Mouse (Mus musculus) liver, embryonic 14.5 days (tissue): ENCODE measurements around the gene Cryba4. TPM values are rescaled to one million over a fixed set of nuclear protein-coding genes. Genes with fewer than 3 reads are reported as not detected.

Experiments used
- ATAC-seq: fragments of 200-750 bp; cut with Nextera tagmentation; 2 replicates; pipeline ENCODE4 v1.8.0; 2017; ENCODE audit warnings: moderate number of reproducible peaks, mild to moderate bottlenecking, moderate library complexity; ENCODE audit not compliant: insufficient read depth
- DNase-seq, 3 experiments: peaks; one replicate each; pipeline ENCODE4 v3.0.0-alpha.2; 2012 to 2013; ENCODE audit warnings: low read depth in 3 of 3, low spot score in 3 of 3
- H3K27ac ChIP-seq: fragments of 300-500 bp; sonication (generic); 2 replicates; pipeline ENCODE4 v1.5.1; 2014; ENCODE audit warnings: moderate library complexity, mild to moderate bottlenecking, control low read depth, inconsistent platforms
- H3K27me3 ChIP-seq: fragments of 300-500 bp; sonication (generic); 2 replicates; pipeline ENCODE4 v1.6.1; 2014; ENCODE audit warnings: mild to moderate bottlenecking, low read length, moderate library complexity; ENCODE audit not compliant: control insufficient read depth, insufficient read depth
- H3K36me3 ChIP-seq: fragments of 300-500 bp; sonication (generic); replicated peaks from 2 replicates; pipeline ENCODE4 v1.6.1; 2014; ENCODE audit warnings: low read depth; ENCODE audit not compliant: control insufficient read depth, insufficient read depth
- H3K4me1 ChIP-seq, 2 experiments: fragments of 200-500 bp in 1 of 2; fragments of 300-500 bp in 1 of 2; sonication (generic) in 1 of 2; replicated peaks; 2 replicates each; pipeline ENCODE4 v1.6.1; 2012 to 2014; ENCODE audit warnings: antibody characterized with exemption in 1 of 2, inconsistent platforms in 1 of 2, low read length in 1 of 2; ENCODE audit not compliant: control insufficient read depth in 2 of 2, insufficient read depth in 2 of 2
- H3K4me2 ChIP-seq: fragments of 300-500 bp; sonication (generic); 2 replicates; pipeline ENCODE4 v1.6.1; 2014; ENCODE audit warnings: low read depth, mild to moderate bottlenecking, control low read depth, moderate library complexity
- H3K4me3 ChIP-seq, 2 experiments: fragments of 200-500 bp in 1 of 2; fragments of 300-500 bp in 1 of 2; sonication (generic) in 1 of 2; 2 replicates each; pipeline ENCODE4 v1.5.1; 2012 to 2014; ENCODE audit warnings: low read depth in 2 of 2, low read length in 2 of 2, mild to moderate bottlenecking in 2 of 2, control low read depth in 1 of 2, inconsistent platforms in 1 of 2, moderate library complexity in 1 of 2; ENCODE audit not compliant: insufficient read depth in 1 of 2
- H3K9ac ChIP-seq: fragments of 300-500 bp; sonication (generic); replicated peaks from 2 replicates; pipeline ENCODE4 v1.6.1; 2014; ENCODE audit warnings: mild to moderate bottlenecking, control low read depth, moderate library complexity
- H3K9me3 ChIP-seq: fragments of 300-500 bp; sonication (generic); 2 replicates; pipeline ENCODE4 v1.6.1; 2016; ENCODE audit warnings: low read length, mixed read lengths; ENCODE audit not compliant: control insufficient read depth
- CTCF ChIP-seq: IDR thresholded peaks from 2 replicates; pipeline ENCODE4 v1.5.1; 2016; ENCODE audit warnings: antibody characterized with exemption, low read depth, control low read depth
- EP300 ChIP-seq: IDR thresholded peaks from 2 replicates; pipeline ENCODE4 v1.6.1; 2016; ENCODE audit warnings: antibody characterized with exemption, low read depth
- WGBS: fragments of 180-500 bp; shearing (Covaris S2); extraction: QIAGEN DNeasy Blood & Tissue Kit; methylation state at CpG from one replicate; pipeline ENCODE4 v1.1.7; 2014; ENCODE audit not compliant: insufficient replicate concordance; 5-methylcytosine and 5-hydroxymethylcytosine counted together
- polyA plus RNA-seq, 2 experiments: library from polyadenylated mRNA; depleted of rRNA in 1 of 2; stranded (reverse) in 1 of 2; unstranded in 1 of 2; fragments of >200 nt; fragmentation: Nextera tagmentation in 1 of 2; extraction: Ambion mirVana in 1 of 2; gene quantifications; 2 replicates each; pipeline versions ENCODE4 v1.2.1 to v1.2.3; 2012 to 2014

Gene Cryba4
- polyA plus RNA-seq, 2 experiments, result 0.39 to 0.95 TPM

GRCm38 (mm10) chr5:112253169-112253568, 851 bp upstream of the Cryba4 start:
- H3K9ac ChIP-seq, result no peak overlapping the region
- ATAC-seq (peak; percentile 85), DNase-seq (peak in 2 of 3 experiments; percentile 47 to 55)
- TF ChIP-seq CTCF (no peak), EP300 (peak; percentile 50)
- H3K9me3 ChIP-seq, result no peaks in the 10 kb centered on the region
- H3K4me1 ChIP-seq, result peaks cover 9 to 20% of the 10 kb centered on the region in 2 experiments
- H3K36me3 ChIP-seq, result no peaks in the 10 kb centered on the region
- H3K27ac ChIP-seq, result peak overlapping the region; percentile 47; the same call in 1 of the 2 replicates
- peak overlapping the region; percentile 33 for H3K4me2 ChIP-seq
- WGBS, result 10% methylated on average over 8 of the region's 8 CpGs
- H3K27me3 ChIP-seq, result no peaks in the 10 kb centered on the region
- H3K4me3 ChIP-seq, result no peak overlapping the region

- no peaks in the 10 kb centered on the region for H3K9me3 ChIP-seq
- 81% methylated on average over 11 of the region's 11 CpGs for WGBS
- H3K36me3 ChIP-seq, result no peaks in the 10 kb centered on the region
- H3K4me2 ChIP-seq, result no peak overlapping the region
- H3K27me3 ChIP-seq, result no peaks in the 10 kb centered on the region
- TF ChIP-seq EP300, result no peak
- TF ChIP-seq CTCF, result no peak
- ATAC-seq (no peak), DNase-seq (no peak)
- H3K9ac ChIP-seq, result no peak overlapping the region
- no peak overlapping the region for H3K4me3 ChIP-seq
- H3K4me1 ChIP-seq, result peaks cover 11 to 28% of the 10 kb centered on the region in 2 experiments
- no peak overlapping the region for H3K27ac ChIP-seq
Measured at GRCm38 (mm10) chr5:112249106-112249505, 3.2 kb downstream of the Cryba4 start.

- TF ChIP-seq EP300 (no peak), CTCF (no peak)
- WGBS, result 61% methylated on average over 8 of the region's 8 CpGs
- DNase-seq, result no peak
Measured at GRCm38 (mm10) chr5:112247399-112247798, 4.9 kb downstream of the Cryba4 start.

GRCm38 (mm10) chr5:112244890-112245615, 7.3 kb downstream of the Cryba4 start:
- DNase-seq (no peak), ATAC-seq (no peak)
- Histone ChIP-seq H3K4me3 (no peak overlapping the region), H3K9ac (no peak overlapping the region), H3K27me3 (no peaks in the 10 kb centered on the region), H3K9me3 (peaks cover 3% of the 10 kb centered on the region), H3K4me1 (peaks cover 10 to 34% of the 10 kb centered on the region in 2 experiments), H3K27ac (no peak overlapping the region), H3K36me3 (no peaks in the 10 kb centered on the region), H3K4me2 (no peak overlapping the region)
- TF ChIP-seq CTCF (no peak), EP300 (no peak)
- 62% methylated on average over 8 of the region's 8 CpGs for WGBS

More at GRCm38 (mm10) chr5:112247399-112247798, 4.9 kb downstream of the Cryba4 start:
- Histone ChIP-seq H3K27me3 (no peaks in the 10 kb centered on the region), H3K27ac (no peak overlapping the region), H3K9me3 (peaks cover 3% of the 10 kb centered on the region), H3K4me1 (peaks cover 8 to 33% of the 10 kb centered on the region in 2 experiments), H3K4me3 (no peak overlapping the region), H3K9ac (no peak overlapping the region), H3K4me2 (no peak overlapping the region), H3K36me3 (no peaks in the 10 kb centered on the region)
- ATAC-seq, result no peak

GRCm38 (mm10) chr5:112244275-112244562, 8.1 kb downstream of the Cryba4 start:
- TF ChIP-seq EP300 (no peak), CTCF (no peak)
- no peak overlapping the region for H3K9ac ChIP-seq
- no peak overlapping the region for H3K4me3 ChIP-seq
- DNase-seq (no peak), ATAC-seq (peak; percentile 56; the same call in 1 of the 2 replicates)
- H3K27me3 ChIP-seq, result no peaks in the 10 kb centered on the region
- peaks cover 3% of the 10 kb centered on the region for H3K9me3 ChIP-seq
- peaks cover 10 to 34% of the 10 kb centered on the region in 2 experiments for H3K4me1 ChIP-seq
- H3K36me3 ChIP-seq, result no peaks in the 10 kb centered on the region
- no peak overlapping the region for H3K27ac ChIP-seq
- peak overlapping the region; percentile 39 for H3K4me2 ChIP-seq
- 20% methylated on average over 1 of the region's 1 CpGs for WGBS
